Mouse (Mus musculus) kidney, embryonic 14.5 days (tissue): ENCODE measurements at regions not wholly inside any gene's neighbourhood (a gene's known extent, or its start where the extent isn't known, plus 50 kb on each side); places are given as distances from the start of the nearest gene placed in this dataset.

Experiments used
- ATAC-seq: fragments of 200-750 bp; cut with Nextera tagmentation; 2 replicates; pipeline ENCODE4 v1.8.0; 2017; ENCODE audit warnings: moderate number of reproducible peaks, mild to moderate bottlenecking, moderate TSS enrichment, moderate library complexity; ENCODE audit not compliant: low FRiP score, low TSS enrichment
- H3K27ac ChIP-seq: fragments of 300-500 bp; sonication (generic); 2 replicates; pipeline ENCODE4 v1.5.1; 2014; ENCODE audit warnings: low read depth, mild to moderate bottlenecking, low read length, moderate library complexity, mixed read lengths
- H3K27me3 ChIP-seq: fragments of 300-500 bp; sonication (generic); 2 replicates; pipeline ENCODE4 v1.6.1; 2014; ENCODE audit warnings: mild to moderate bottlenecking, low read length; ENCODE audit not compliant: control insufficient read depth, insufficient read depth
- H3K36me3 ChIP-seq: fragments of 300-500 bp; sonication (generic); 2 replicates; pipeline ENCODE4 v1.6.1; 2014; ENCODE audit warnings: low read length, mixed read lengths; ENCODE audit not compliant: control insufficient read depth, insufficient read depth
- H3K4me1 ChIP-seq: fragments of 300-500 bp; sonication (generic); 2 replicates; pipeline ENCODE4 v1.6.1; 2014; ENCODE audit warnings: low read length, mixed read lengths; ENCODE audit not compliant: control insufficient read depth, insufficient read depth
- H3K4me2 ChIP-seq: fragments of 300-500 bp; sonication (generic); replicated peaks from 2 replicates; pipeline ENCODE4 v1.6.1; 2014; ENCODE audit warnings: low read depth, mild to moderate bottlenecking, low read length
- H3K4me3 ChIP-seq: fragments of 300-500 bp; sonication (generic); 2 replicates; pipeline ENCODE4 v1.5.1; 2014; ENCODE audit warnings: mild to moderate bottlenecking, low read length
- H3K9ac ChIP-seq: fragments of 300-500 bp; sonication (generic); 2 replicates; pipeline ENCODE4 v1.6.1; 2014; ENCODE audit warnings: low read depth, mild to moderate bottlenecking, low read length, moderate library complexity
- H3K9me3 ChIP-seq: fragments of 300-500 bp; sonication (generic); 2 replicates; pipeline ENCODE4 v1.6.1; 2016; ENCODE audit warnings: low read length; ENCODE audit not compliant: control insufficient read depth
- WGBS: fragments of 180-500 bp; shearing (Covaris S2); extraction: QIAGEN DNeasy Blood & Tissue Kit; methylation state at CpG from one replicate; pipeline ENCODE4 v1.1.7; 2014; 5-methylcytosine and 5-hydroxymethylcytosine counted together

DNA sequence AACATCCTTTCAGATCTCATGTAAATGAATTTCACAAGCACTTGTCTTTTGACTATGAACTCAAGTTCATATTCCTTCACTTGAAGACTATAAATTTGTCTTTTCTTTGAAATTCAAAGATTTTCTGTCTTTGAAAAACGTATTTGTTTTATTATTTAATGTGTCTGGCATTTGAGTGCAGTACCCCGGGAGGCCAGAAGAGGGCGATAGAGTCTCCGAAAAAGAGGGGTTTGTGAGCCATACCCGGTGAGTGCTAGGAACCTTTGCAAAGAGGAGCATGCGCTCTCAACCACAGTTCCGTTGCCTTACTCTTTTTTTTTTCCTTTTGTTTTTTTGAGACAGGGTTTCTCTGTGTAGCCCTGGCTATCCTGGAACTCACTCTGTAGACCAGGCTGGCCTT lies 177.6 kb upstream of the Gjb5 start:
- no peak overlapping the region for H3K27ac ChIP-seq
- H3K9ac ChIP-seq, result no peak overlapping the region
- no peaks in the 10 kb centered on the region for H3K36me3 ChIP-seq
- H3K4me2 ChIP-seq, result no peak overlapping the region
- no peaks in the 10 kb centered on the region for H3K27me3 ChIP-seq
- H3K4me3 ChIP-seq, result no peak overlapping the region
- no peaks in the 10 kb centered on the region for H3K9me3 ChIP-seq
- 79% methylated on average over 7 of the region's 7 CpGs for WGBS
- H3K4me1 ChIP-seq, result no peaks in the 10 kb centered on the region
- no peak for ATAC-seq

DNA sequence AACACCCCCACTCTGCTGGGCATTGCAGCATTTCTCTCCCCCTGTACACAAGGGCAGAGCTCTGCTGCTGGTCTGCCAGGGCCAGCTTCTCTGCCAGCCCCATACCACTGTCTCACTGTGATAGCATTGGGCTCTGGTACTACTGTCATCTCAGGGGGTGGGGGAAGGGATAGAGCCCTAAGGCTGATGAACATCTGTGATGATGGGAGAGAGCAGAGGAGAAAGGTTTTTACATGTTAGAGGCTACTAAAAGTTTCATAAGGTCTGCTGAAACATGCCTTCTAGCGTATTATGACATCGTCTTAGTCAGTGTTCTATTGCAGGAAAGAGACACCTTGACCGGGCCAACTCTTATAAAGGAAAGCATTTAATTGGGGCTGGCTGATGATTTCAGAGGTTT lies 176.4 kb upstream of the Gjb5 start:
- H3K9me3 ChIP-seq, result no peaks in the 10 kb centered on the region
- no peak overlapping the region for H3K4me3 ChIP-seq
- H3K9ac ChIP-seq, result no peak overlapping the region
- no peaks in the 10 kb centered on the region for H3K4me1 ChIP-seq
- no peak for ATAC-seq
- no peak overlapping the region for H3K4me2 ChIP-seq
- H3K36me3 ChIP-seq, result no peaks in the 10 kb centered on the region
- WGBS, result 95% methylated on average over 3 of the region's 3 CpGs
- no peaks in the 10 kb centered on the region for H3K27me3 ChIP-seq
- no peak overlapping the region for H3K27ac ChIP-seq

DNA sequence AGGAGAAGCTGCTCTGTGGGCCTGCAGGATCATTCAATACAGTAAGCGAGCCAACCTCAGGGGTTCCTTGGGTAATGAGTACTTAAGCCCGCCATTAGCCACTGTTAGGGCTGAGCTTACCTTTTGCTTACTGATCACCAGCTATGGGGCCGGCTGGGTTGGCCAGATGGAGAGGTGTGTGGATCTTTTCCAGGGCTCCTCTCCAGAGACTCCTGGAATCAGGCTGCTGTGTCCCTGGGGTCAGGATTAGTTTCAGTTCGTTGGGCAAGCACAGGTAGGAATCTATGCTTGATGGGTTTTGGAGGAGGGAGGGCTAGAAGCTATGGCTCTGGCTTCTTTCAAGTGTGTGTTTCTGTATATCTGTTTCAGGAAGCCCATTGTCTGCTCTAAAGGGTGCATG lies 175.7 kb upstream of the Gjb5 start:
- Histone ChIP-seq H3K9ac (no peak overlapping the region), H3K4me3 (no peak overlapping the region), H3K27me3 (no peaks in the 10 kb centered on the region), H3K36me3 (no peaks in the 10 kb centered on the region), H3K9me3 (no peaks in the 10 kb centered on the region), H3K4me1 (no peaks in the 10 kb centered on the region), H3K4me2 (no peak overlapping the region), H3K27ac (no peak overlapping the region)
- ATAC-seq, result no peak
- WGBS, result 70% methylated on average over 4 of the region's 4 CpGs

DNA sequence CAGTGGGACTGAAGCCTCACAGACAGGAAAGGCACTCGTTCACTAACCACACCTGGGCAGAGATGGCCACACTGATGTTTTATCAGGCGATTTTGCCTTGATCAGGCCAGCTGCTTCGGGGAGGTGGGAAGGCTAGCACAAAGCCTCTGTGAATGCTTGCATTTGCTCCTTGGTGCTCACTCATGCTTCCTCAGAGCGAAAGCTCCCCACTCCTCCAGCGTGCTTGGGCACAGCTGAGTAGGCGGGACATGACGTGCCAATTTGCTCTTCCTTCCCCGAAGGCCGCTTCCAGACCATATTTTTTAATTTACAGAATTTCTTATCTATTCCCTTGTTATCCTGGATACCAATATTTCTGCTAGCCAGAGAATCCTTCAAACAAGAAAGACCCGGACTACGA lies 172.8 kb upstream of the Gjb5 start:
- WGBS, result 82% methylated on average over 11 of the region's 11 CpGs

DNA sequence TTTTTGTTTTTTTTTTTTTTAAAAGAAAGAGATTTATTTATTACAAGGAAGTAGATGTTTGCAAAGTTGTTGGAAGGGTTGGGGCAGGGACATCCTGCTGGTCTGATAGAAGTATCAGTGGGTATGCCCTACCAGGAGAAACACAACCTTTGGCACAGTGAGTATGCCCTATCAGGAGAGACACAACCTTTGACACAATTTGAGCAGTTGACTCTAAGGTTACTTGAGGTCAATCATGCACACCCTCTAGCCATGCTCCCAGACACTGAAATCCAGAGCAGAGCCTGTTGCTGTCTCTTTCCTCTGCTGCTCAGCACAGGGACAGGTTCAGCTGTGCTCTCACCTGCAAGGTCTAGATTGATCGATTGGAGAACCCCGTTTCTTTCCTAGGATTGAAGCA lies 164.2 kb upstream of the Gjb5 start:
- no peaks in the 10 kb centered on the region for H3K9me3 ChIP-seq
- H3K4me2 ChIP-seq, result no peak overlapping the region
- no peaks in the 10 kb centered on the region for H3K27me3 ChIP-seq
- ATAC-seq, result no peak
- H3K9ac ChIP-seq, result no peak overlapping the region
- no peaks in the 10 kb centered on the region for H3K4me1 ChIP-seq
- H3K27ac ChIP-seq, result no peak overlapping the region
- no peaks in the 10 kb centered on the region for H3K36me3 ChIP-seq
- WGBS, result 92% methylated on average over 2 of the region's 2 CpGs
- no peak overlapping the region for H3K4me3 ChIP-seq

More for the DNA sequence above, 172.8 kb upstream of the Gjb5 start:
- no peak overlapping the region for H3K4me2 ChIP-seq
- ATAC-seq, result no peak
- no peak overlapping the region for H3K9ac ChIP-seq
- H3K9me3 ChIP-seq, result no peaks in the 10 kb centered on the region
- H3K4me1 ChIP-seq, result no peaks in the 10 kb centered on the region
- no peak overlapping the region for H3K4me3 ChIP-seq
- no peak overlapping the region for H3K27ac ChIP-seq
- H3K27me3 ChIP-seq, result no peaks in the 10 kb centered on the region
- no peaks in the 10 kb centered on the region for H3K36me3 ChIP-seq

DNA sequence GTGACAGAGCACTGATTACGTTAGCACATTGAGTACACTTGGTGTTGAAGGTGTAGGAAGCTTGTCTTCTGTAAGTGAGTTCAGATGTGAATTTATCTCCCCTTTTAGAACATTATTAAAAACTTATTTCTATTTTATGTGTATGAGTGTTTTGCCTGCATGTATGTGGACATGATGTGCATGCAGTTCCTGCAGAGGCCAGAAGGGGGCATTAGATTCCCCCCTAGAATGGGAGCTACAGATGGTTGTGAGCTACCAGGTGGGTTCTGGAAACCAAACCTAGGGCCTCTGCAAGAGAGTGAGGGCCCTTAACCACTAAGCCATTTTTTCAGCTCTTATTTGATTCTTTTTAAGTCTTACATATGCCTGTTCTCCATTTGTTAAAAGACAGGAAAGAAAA lies 160.0 kb upstream of the Gjb5 start:
- 96% methylated on average over 1 of the region's 1 CpGs for WGBS
- Histone ChIP-seq H3K4me1 (no peaks in the 10 kb centered on the region), H3K9ac (no peak overlapping the region), H3K9me3 (no peaks in the 10 kb centered on the region), H3K36me3 (no peaks in the 10 kb centered on the region), H3K27me3 (no peaks in the 10 kb centered on the region), H3K4me2 (no peak overlapping the region), H3K4me3 (no peak overlapping the region), H3K27ac (no peak overlapping the region)
- ATAC-seq, result no peak

DNA sequence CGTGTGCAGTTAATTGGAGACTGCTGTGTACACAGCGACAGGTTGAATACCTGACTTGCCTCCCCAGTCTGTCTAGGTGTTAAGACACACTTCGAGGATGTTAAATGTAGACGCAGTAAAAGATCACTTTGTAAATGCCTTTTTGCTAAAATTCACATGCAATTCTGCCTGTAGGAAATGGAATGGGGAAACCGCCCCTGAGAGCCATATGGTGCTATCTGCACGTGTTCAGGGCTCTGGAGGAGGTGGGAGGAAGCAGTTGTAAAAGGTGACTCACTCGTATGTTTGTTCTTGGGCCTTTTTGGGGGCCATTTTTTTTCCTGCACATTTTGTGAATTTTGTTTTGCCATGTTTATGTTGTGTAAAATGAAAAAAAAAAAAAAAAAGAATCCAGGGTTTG lies 159.6 kb upstream of the Gjb5 start:
- H3K4me2 ChIP-seq, result no peak overlapping the region
- no peaks in the 10 kb centered on the region for H3K27me3 ChIP-seq
- H3K27ac ChIP-seq, result no peak overlapping the region
- H3K4me3 ChIP-seq, result no peak overlapping the region
- no peak overlapping the region for H3K9ac ChIP-seq
- WGBS, result 68% methylated on average over 7 of the region's 7 CpGs
- H3K36me3 ChIP-seq, result no peaks in the 10 kb centered on the region
- H3K9me3 ChIP-seq, result no peaks in the 10 kb centered on the region
- no peaks in the 10 kb centered on the region for H3K4me1 ChIP-seq
- no peak for ATAC-seq

DNA sequence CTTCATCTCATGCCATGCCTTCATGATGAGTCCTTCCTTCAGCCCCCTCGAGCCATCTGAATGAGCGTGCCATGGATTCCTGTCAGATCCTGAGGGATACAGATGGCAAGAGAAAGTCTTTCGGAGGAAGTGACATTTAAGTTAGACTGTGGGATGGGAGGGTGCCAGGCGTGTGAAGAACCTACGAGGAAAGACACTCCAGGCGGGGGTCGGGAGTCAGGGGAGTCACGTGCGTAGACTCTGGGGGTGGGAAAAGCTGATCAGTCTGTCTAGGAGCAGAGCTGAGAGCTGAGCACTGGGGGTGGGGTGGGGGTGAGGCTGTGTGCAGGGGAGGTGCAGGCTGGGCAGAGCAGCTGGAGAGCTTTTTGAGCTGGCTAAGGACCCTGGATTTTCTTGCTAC lies 152.0 kb upstream of the Gjb5 start:
- Histone ChIP-seq H3K27me3 (no peaks in the 10 kb centered on the region), H3K9me3 (no peaks in the 10 kb centered on the region), H3K9ac (no peak overlapping the region), H3K4me1 (no peaks in the 10 kb centered on the region), H3K4me2 (no peak overlapping the region), H3K4me3 (no peak overlapping the region), H3K36me3 (no peaks in the 10 kb centered on the region), H3K27ac (no peak overlapping the region)
- 75% methylated on average over 9 of the region's 9 CpGs for WGBS
- no peak for ATAC-seq

DNA sequence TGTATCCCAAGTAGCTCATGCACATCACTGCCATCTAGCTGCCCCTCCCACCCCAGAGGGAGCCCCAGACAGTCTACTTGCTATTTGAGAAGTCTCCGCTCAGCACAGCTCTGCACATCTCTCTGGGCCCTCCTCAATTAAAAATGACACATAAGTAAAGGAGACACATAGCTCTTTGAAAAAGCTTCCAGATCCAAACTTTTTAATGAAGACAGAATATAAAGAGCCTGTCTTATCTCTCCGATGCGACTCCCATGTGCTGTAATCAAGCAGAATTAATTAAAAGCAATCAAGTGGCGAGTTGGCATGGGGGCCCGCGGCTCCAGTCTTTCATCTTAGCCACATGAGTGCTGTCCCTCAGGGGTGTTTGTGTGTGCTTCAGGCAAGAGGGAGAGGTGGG lies 144.6 kb upstream of the Gjb5 start:
- no peaks in the 10 kb centered on the region for H3K4me1 ChIP-seq
- no peaks in the 10 kb centered on the region for H3K9me3 ChIP-seq
- no peaks in the 10 kb centered on the region for H3K27me3 ChIP-seq
- H3K4me2 ChIP-seq, result no peak overlapping the region
- no peak overlapping the region for H3K9ac ChIP-seq
- no peak overlapping the region for H3K27ac ChIP-seq
- H3K36me3 ChIP-seq, result no peaks in the 10 kb centered on the region
- ATAC-seq, result no peak
- 74% methylated on average over 6 of the region's 6 CpGs for WGBS
- no peak overlapping the region for H3K4me3 ChIP-seq

DNA sequence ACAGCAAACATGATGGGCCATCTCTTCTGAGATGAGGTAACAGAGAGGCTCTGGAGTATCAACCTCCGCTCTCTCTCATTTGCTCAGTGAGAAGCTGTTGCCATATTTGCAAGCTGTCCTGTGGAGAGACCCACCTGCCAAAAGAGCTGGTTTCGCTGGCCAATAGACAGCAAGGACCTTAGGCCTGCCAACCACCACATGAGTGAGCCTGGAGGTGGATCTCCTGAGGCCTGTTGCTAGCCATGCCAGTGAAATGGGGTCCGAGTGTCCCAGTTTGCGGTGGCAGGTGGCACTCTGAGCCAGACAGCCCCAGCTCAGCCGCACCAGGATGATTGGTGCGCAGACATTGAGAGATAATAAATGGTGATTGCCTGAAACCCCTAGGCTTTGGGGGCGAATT lies 143.9 kb upstream of the Gjb5 start:
- WGBS, result 93% methylated on average over 7 of the region's 7 CpGs

More for the DNA sequence above, 143.9 kb upstream of the Gjb5 start:
- ATAC-seq, result no peak
- Histone ChIP-seq H3K36me3 (no peaks in the 10 kb centered on the region), H3K4me2 (no peak overlapping the region), H3K27ac (no peak overlapping the region), H3K27me3 (no peaks in the 10 kb centered on the region), H3K9me3 (no peaks in the 10 kb centered on the region), H3K9ac (no peak overlapping the region), H3K4me3 (no peak overlapping the region), H3K4me1 (no peaks in the 10 kb centered on the region)
